Mouse (Mus musculus) lung, adult 18-20 months (tissue): ENCODE results near the gene Ptpn1.

ENCODE experiments used
- DNase-seq, 2 experiments: peaks; one replicate each; pipeline ENCODE4 v3.0.0; 2022; ENCODE audit warnings: mixed read lengths in 2 of 2

The Ptpn1 gene

GRCm38 (mm10) chr2:167931985-167932726 is at the start of gene Ptpn1:
TSS of gene Ptpn1 (plus strand) at chr2:167932057.
- DNase-seq, result peak; percentile 98 to 99

- DNase-seq, result peak in 1 of 2 experiments; percentile 39
Observed at GRCm38 (mm10) chr2:167886485-167886884, 45.4 kb upstream of the Ptpn1 start.

- peak; percentile 88 to 92 for DNase-seq
Observed at GRCm38 (mm10) chr2:167887516-167888347, 44.1 kb upstream of the Ptpn1 start.

GRCm38 (mm10) chr2:167888834-167889233 is 43.0 kb upstream of the Ptpn1 start:
- DNase-seq, result no peak

- DNase-seq, result no peak
Observed at GRCm38 (mm10) chr2:167889886-167890285, 42.0 kb upstream of the Ptpn1 start.

- DNase-seq, result peak; percentile 75 to 80
Observed at GRCm38 (mm10) chr2:167891908-167892307, 39.9 kb upstream of the Ptpn1 start.

GRCm38 (mm10) chr2:167893680-167894079 is 38.2 kb upstream of the Ptpn1 start:
- DNase-seq, result peak; percentile 70 to 85

- peak; percentile 83 to 86 for DNase-seq
Observed at GRCm38 (mm10) chr2:167894948-167895372, 36.9 kb upstream of the Ptpn1 start.

GRCm38 (mm10) chr2:167897896-167898295 is 34.0 kb upstream of the Ptpn1 start:
- DNase-seq, result no peak

- no peak for DNase-seq
Observed at GRCm38 (mm10) chr2:167899989-167900421, 31.9 kb upstream of the Ptpn1 start.

GRCm38 (mm10) chr2:167902116-167902703 is 29.6 kb upstream of the Ptpn1 start:
- DNase-seq, result peak in 1 of 2 experiments; percentile 57

- peak; percentile 57 to 70 for DNase-seq
Observed at GRCm38 (mm10) chr2:167903242-167903952, 28.5 kb upstream of the Ptpn1 start.

GRCm38 (mm10) chr2:167904621-167905367 is 27.1 kb upstream of the Ptpn1 start:
- no peak for DNase-seq

GRCm38 (mm10) chr2:167905561-167905960 is 26.3 kb upstream of the Ptpn1 start:
- no peak for DNase-seq

GRCm38 (mm10) chr2:167906729-167907128 is 25.1 kb upstream of the Ptpn1 start:
- DNase-seq, result no peak

- no peak for DNase-seq
Observed at GRCm38 (mm10) chr2:167909531-167910177, 22.2 kb upstream of the Ptpn1 start.

- DNase-seq, result no peak
Observed at GRCm38 (mm10) chr2:167910178-167910540, 21.7 kb upstream of the Ptpn1 start.

- DNase-seq, result no peak
Observed at GRCm38 (mm10) chr2:167911511-167911910, 20.3 kb upstream of the Ptpn1 start.

GRCm38 (mm10) chr2:167919081-167919480 is 12.8 kb upstream of the Ptpn1 start:
- DNase-seq, result peak in 1 of 2 experiments; percentile 52

GRCm38 (mm10) chr2:167920041-167920440 is 11.8 kb upstream of the Ptpn1 start:
- peak in 1 of 2 experiments; percentile 60 for DNase-seq

GRCm38 (mm10) chr2:167920960-167921495 is 10.8 kb upstream of the Ptpn1 start:
- peak; percentile 71 to 80 for DNase-seq
